Mouse (Mus musculus) erythroblast, embryonic 14.5 days (primary cell): Measurements from ENCODE around the gene Runx2.

ENCODE experiments used
- GATA1 ChIP-seq: IDR thresholded peaks from 2 replicates; pipeline ENCODE4 v1.6.1; 2012; ENCODE audit warnings: low read length, inconsistent platforms, mixed read lengths
- TAL1 ChIP-seq: IDR thresholded peaks from 3 replicates; pipeline ENCODE4 v1.6.1; 2012; ENCODE audit warnings: low read length, inconsistent platforms, mixed read lengths

- TF ChIP-seq TAL1 = no peak
- no peak for TF ChIP-seq GATA1
These were observed 257.1 kb downstream of the Runx2 start for GRCm38 (mm10) chr17:44557199-44558111.
